Mouse (Mus musculus) liver, postnatal 0 days (tissue): Measurements from ENCODE around the gene Acy3. TPM values are rescaled to one million over a fixed set of nuclear protein-coding genes. Genes with fewer than 3 reads are reported as not detected.
A peak's percentile ranks its signal among the peaks of the same experiment; 100 is the strongest.

Experiments used
- ATAC-seq: fragments of 200-750 bp; cut with Nextera tagmentation; 2 replicates; pipeline ENCODE4 v1.8.0; 2017; ENCODE audit warnings: mild to moderate bottlenecking, moderate library complexity
- DNase-seq: peaks from one replicate; pipeline ENCODE4 v3.0.0-alpha.2; 2016
- H3K27ac ChIP-seq: fragments of 300-500 bp; sonication (generic); 2 replicates; pipeline ENCODE4 v1.5.1; 2014; ENCODE audit warnings: antibody characterized with exemption, moderate library complexity, mild to moderate bottlenecking, low read depth
- H3K27me3 ChIP-seq: fragments of 300-500 bp; sonication (generic); 2 replicates; pipeline ENCODE4 v1.6.1; 2014; ENCODE audit warnings: low read length, control low read depth, mixed read lengths; ENCODE audit not compliant: insufficient read depth
- H3K36me3 ChIP-seq: fragments of 300-500 bp; sonication (generic); replicated peaks from 2 replicates; pipeline ENCODE4 v1.6.1; 2014; ENCODE audit warnings: mild to moderate bottlenecking, control low read depth, low read length, moderate library complexity, mixed read lengths; ENCODE audit not compliant: insufficient read depth
- H3K4me1 ChIP-seq: fragments of 300-500 bp; sonication (generic); 2 replicates; pipeline ENCODE4 v1.6.1; 2014; ENCODE audit warnings: antibody characterized with exemption, mild to moderate bottlenecking, control low read depth; ENCODE audit not compliant: insufficient read depth
- H3K4me2 ChIP-seq: fragments of 300-500 bp; sonication (generic); 2 replicates; pipeline ENCODE4 v1.6.1; 2014; ENCODE audit warnings: low read depth, mild to moderate bottlenecking, low read length, moderate library complexity, mixed read lengths
- H3K4me3 ChIP-seq: fragments of 300-500 bp; sonication (generic); 2 replicates; pipeline ENCODE4 v1.5.1; 2014; ENCODE audit warnings: low read depth, low read length
- H3K9ac ChIP-seq: fragments of 300-500 bp; sonication (generic); replicated peaks from 2 replicates; pipeline ENCODE4 v1.6.1; 2014; ENCODE audit warnings: mild to moderate bottlenecking, moderate library complexity
- H3K9me3 ChIP-seq: fragments of 300-500 bp; sonication (generic); 2 replicates; pipeline ENCODE4 v1.6.1; 2016; ENCODE audit warnings: mild to moderate bottlenecking, control low read depth, low read length, mixed read lengths
- CTCF ChIP-seq: sonication (generic); IDR thresholded peaks from 2 replicates; pipeline ENCODE4 v1.5.1; 2016; ENCODE audit warnings: antibody characterized with exemption, low read depth
- EP300 ChIP-seq: IDR thresholded peaks from 2 replicates; pipeline ENCODE4 v1.6.1; 2016; ENCODE audit warnings: antibody characterized with exemption, low read depth, mild to moderate bottlenecking
- WGBS: fragments of 180-500 bp; shearing (Covaris S2); extraction: QIAGEN DNeasy Blood & Tissue Kit; methylation state at CpG from one replicate; pipeline ENCODE4 v1.1.7; 2014; ENCODE audit not compliant: insufficient replicate concordance; 5-methylcytosine and 5-hydroxymethylcytosine counted together
- polyA plus RNA-seq: library from polyadenylated mRNA; unstranded; fragments of >200 nt; fragmentation: Nextera tagmentation; extraction: Ambion mirVana; gene quantifications from 2 replicates; pipeline ENCODE4 v1.2.1, GENCODE M21; 2015

Acy3 gene
- polyA plus RNA-seq, 1 experiment from 2014 or later: 19.3 TPM

DNA sequence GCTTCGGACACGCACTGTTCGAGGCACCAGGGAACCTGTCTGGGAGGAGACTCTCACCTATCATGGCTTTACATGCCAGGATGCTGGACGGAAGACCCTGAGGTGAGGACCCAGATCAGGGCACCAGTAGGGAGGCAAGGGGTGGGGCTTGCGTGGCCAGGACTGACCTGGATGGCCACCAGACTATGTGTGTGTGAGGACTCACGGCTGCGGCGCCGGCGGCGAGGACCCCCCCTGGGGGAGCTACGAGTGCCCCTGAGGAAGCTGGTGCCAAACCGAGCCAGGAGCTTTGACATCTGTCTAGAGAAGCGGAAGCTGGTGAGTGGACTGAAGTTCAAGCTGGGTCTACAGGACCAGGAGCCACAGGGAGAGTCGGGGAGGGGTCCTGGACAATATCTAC, 18.0 kb downstream of the Acy3 start:
- DNase-seq: peak; percentile 13
- H3K36me3 ChIP-seq: peaks cover 38% of the 10 kb centered on the region

DNA sequence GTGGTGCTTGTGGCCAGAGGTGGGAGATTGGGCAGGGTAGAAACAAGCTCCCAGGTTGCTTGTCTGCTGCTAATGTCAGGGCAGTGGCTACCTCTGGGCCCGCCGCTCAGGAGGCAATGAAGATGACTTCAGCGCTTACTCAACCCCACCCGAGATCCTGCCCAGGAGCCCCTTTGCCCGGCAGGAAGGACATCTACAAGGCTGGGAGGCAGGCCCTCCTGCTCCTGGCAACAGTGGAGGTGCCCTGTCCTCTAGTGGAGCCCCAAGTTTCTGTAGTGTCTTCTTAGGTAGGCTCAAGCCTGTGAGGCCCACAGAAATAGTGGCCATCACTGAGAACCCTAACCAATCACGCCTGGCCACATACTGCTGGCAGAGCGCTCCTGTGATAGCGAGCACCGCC, 18.7 kb downstream of the Acy3 start:
- peak; percentile 11 for DNase-seq
- WGBS: 82% methylated on average over 9 of the region's 9 CpGs

More for the DNA sequence above, 18.0 kb downstream of the Acy3 start:
- Histone ChIP-seq H3K4me2 (no peak overlapping the region), H3K9me3 (no peaks in the 10 kb centered on the region), H3K27ac (no peak overlapping the region), H3K4me1 (peaks cover 11% of the 10 kb centered on the region), H3K9ac (no peak overlapping the region), H3K4me3 (no peak overlapping the region), H3K27me3 (no peaks in the 10 kb centered on the region)
- TF ChIP-seq CTCF: no peak
- no peak for TF ChIP-seq EP300
- ATAC-seq: no peak
- WGBS: 90% methylated on average over 15 of the region's 15 CpGs

DNA sequence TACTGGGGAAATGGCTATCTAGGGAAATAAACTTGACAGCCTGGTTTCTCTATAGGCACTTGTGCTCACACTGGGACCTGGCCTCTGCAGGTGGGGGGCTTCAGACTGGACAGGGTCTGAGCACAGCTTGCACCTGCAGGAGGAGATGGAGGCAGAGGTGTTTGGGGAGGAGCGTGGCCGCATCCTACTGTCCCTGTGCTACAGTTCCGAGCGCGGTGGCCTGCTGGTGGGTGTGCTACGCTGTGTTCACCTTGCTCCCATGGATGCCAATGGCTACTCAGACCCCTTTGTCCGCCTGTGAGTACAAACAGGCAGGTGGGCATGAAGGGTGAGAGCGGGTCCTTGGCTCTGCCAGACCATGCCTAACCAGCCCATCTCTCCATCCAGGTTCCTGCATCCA, 19.6 kb downstream of the Acy3 start:
- Histone ChIP-seq H3K27ac (no peak overlapping the region), H3K4me2 (no peak overlapping the region), H3K27me3 (no peaks in the 10 kb centered on the region), H3K9ac (no peak overlapping the region), H3K9me3 (no peaks in the 10 kb centered on the region), H3K4me1 (peaks cover 6% of the 10 kb centered on the region), H3K4me3 (no peak overlapping the region), H3K36me3 (peaks cover 46% of the 10 kb centered on the region)
- DNase-seq (no peak), ATAC-seq (no peak)
- WGBS: 90% methylated on average over 8 of the region's 8 CpGs
- TF ChIP-seq CTCF (no peak), EP300 (no peak)

More for the DNA sequence above, 18.7 kb downstream of the Acy3 start:
- H3K4me2 ChIP-seq: no peak overlapping the region
- H3K4me3 ChIP-seq: no peak overlapping the region
- peaks cover 11% of the 10 kb centered on the region for H3K4me1 ChIP-seq
- H3K27me3 ChIP-seq: no peaks in the 10 kb centered on the region
- H3K9ac ChIP-seq: no peak overlapping the region
- H3K9me3 ChIP-seq: no peaks in the 10 kb centered on the region
- H3K36me3 ChIP-seq: peaks cover 44% of the 10 kb centered on the region
- no peak overlapping the region for H3K27ac ChIP-seq
- no peak for ATAC-seq
- TF ChIP-seq CTCF (no peak), EP300 (no peak)

- Histone ChIP-seq H3K9ac (no peak overlapping the region), H3K27me3 (no peaks in the 10 kb centered on the region), H3K9me3 (no peaks in the 10 kb centered on the region), H3K4me2 (peak overlapping the region; percentile 79; the same call in 1 of the 2 replicates), H3K27ac (no peak overlapping the region), H3K4me3 (no peak overlapping the region), H3K4me1 (peaks cover 6% of the 10 kb centered on the region), H3K36me3 (peaks cover 42% of the 10 kb centered on the region)
- DNase-seq (no peak), ATAC-seq (no peak)
- 89% methylated on average over 5 of the region's 5 CpGs for WGBS
- TF ChIP-seq EP300: no peak
- no peak for TF ChIP-seq CTCF
Observed at GRCm38 (mm10) chr19:4011086-4011485, 24.7 kb downstream of the Acy3 start.

- DNase-seq (peak; percentile 96), ATAC-seq (peak; percentile 99)
- Histone ChIP-seq H3K36me3 (peaks cover 29% of the 10 kb centered on the region), H3K9ac (peak within 1 kb of the TSS; percentile 90), H3K27me3 (no peaks in the 10 kb centered on the region), H3K4me1 (peaks cover 6% of the 10 kb centered on the region), H3K27ac (peak within 1 kb of the TSS; percentile 76), H3K4me2 (peak within 1 kb of the TSS; percentile 79), H3K9me3 (no peaks in the 10 kb centered on the region), H3K4me3 (peak within 1 kb of the TSS; percentile 84)
- WGBS: 0% methylated on average over 40 of the region's 45 CpGs
- TF ChIP-seq EP300 (0 out of 2 replicates have a peak, but pooled peaks have one; percentile 59), CTCF (peak; percentile 92)
Observed at GRCm38 (mm10) chr19:4012432-4013022, 26.2 kb downstream of the Acy3 start, which contains the start of gene Ndufv1. Ndufv1 (minus strand) TSS chr19:4012806.

- Histone ChIP-seq H3K27ac (no peak overlapping the region), H3K9me3 (no peaks in the 10 kb centered on the region), H3K4me2 (peak overlapping the region; percentile 79), H3K4me1 (peaks cover 6% of the 10 kb centered on the region), H3K4me3 (peak overlapping the region; percentile 84), H3K27me3 (no peaks in the 10 kb centered on the region), H3K9ac (peak overlapping the region; percentile 45), H3K36me3 (peaks cover 23% of the 10 kb centered on the region)
- TF ChIP-seq CTCF (no peak), EP300 (no peak)
- DNase-seq: no peak
- 15% methylated on average over 9 of the region's 9 CpGs for WGBS
- ATAC-seq: no peak; the same call in 1 of the 2 replicates
Observed at GRCm38 (mm10) chr19:4013066-4013465, 26.7 kb downstream of the Acy3 start.
